8 mouse cellular contexts compared by ENCODE assay signal in genomic region chr17:45433419-45434261, GRCm38 (mm10). TPM values are rescaled to one million over a fixed set of nuclear protein-coding genes. Genes with fewer than 3 reads are reported as not detected.
DNase-seq lines count a peak whose midpoint lies in the region; ATAC-seq and TF ChIP-seq lines count a peak whose summit lies in the region.

TSS of gene Cdc5l (minus strand) at chr17:45433737.

- peak; percentile 94 for TF ChIP-seq POLR2A in lung, adult 2 months (IDR thresholded peaks at IDR 0.05; ENCODE audit: borderline replicate concordance, extremely low read depth, low read depth, low read length)

- ATAC-seq in forebrain, embryonic 15.5 days (replicated peaks), result peak; percentile 96
- ATAC-seq in neutrophil, adult 5-6 weeks (ENCODE audit: extremely low read depth, insufficient number of reproducible peaks, low FRiP score, poor library complexity, severe bottlenecking), result peak; percentile 92

- peak within 1 kb of the TSS; percentile 99 for H3K27ac ChIP-seq in ES-E14 (ENCODE audit: insufficient read depth, low read depth, low read length, poor library complexity, severe bottlenecking)
- H3K27ac ChIP-seq in forebrain, embryonic 15.5 days (replicated peaks), result peak within 1 kb of the TSS; percentile 93

- no peaks in the 10 kb centered on the region; the same call in 1 of the 2 replicates for H3K36me3 ChIP-seq in ES-E14 (ENCODE audit: control insufficient read depth, insufficient read depth, low read length, poor library complexity, severe bottlenecking)
- 0 out of 2 replicates have a peak, but pooled peaks cover 7% of the 10 kb centered on the region for H3K36me3 ChIP-seq in forebrain, embryonic 15.5 days

- peak within 1 kb of the TSS; percentile 86 to 98 for H3K4me3 ChIP-seq in ES-E14 (ENCODE audit: insufficient read depth in 1 of 2, low read depth in 1 of 2, low read length in 2 of 2, poor library complexity in 1 of 2, severe bottlenecking in 1 of 2)
- H3K4me3 ChIP-seq in forebrain, embryonic 15.5 days, result peak within 1 kb of the TSS; percentile 76
- H3K4me3 ChIP-seq in lung, adult 2 months (replicated peaks; ENCODE audit: extremely low read depth, low read depth, low read length), result peak within 1 kb of the TSS; percentile 96

- H3K27me3 ChIP-seq in forebrain, embryonic 15.5 days, result no peaks in the 10 kb centered on the region

- peak; percentile 99 for DNase-seq in ES-E14 (ENCODE audit: low read depth, low spot score)
- peak; percentile 99 for DNase-seq in cerebellum, adult 11-12 months
- DNase-seq in heart, postnatal 25 days (ENCODE audit: low spot score), result peak; percentile 94
- DNase-seq in layer of hippocampus, adult 18-20 months (ENCODE audit: low spot score in 2 of 2), result peak; percentile 92 to 96
- DNase-seq in lung, adult 2 months, result peak; percentile 96
- peak; percentile 82 to 90 for DNase-seq in thymus, adult 18-20 months

- H3K9me3 ChIP-seq in ES-E14 (ENCODE audit: control insufficient read depth, insufficient read depth, low read depth, low read length), result no peaks in the 10 kb centered on the region
- H3K9me3 ChIP-seq in forebrain, embryonic 15.5 days, result no peaks in the 10 kb centered on the region

- H3K4me1 ChIP-seq in ES-E14 (ENCODE audit: control insufficient read depth in 2 of 2, insufficient read depth in 2 of 2, low read length in 2 of 2, poor library complexity in 1 of 2), result peaks cover 3 to 5% of the 10 kb centered on the region in 2 experiments
- peaks cover 29% of the 10 kb centered on the region for H3K4me1 ChIP-seq in forebrain, embryonic 15.5 days
- H3K4me1 ChIP-seq in lung, adult 2 months (ENCODE audit: control insufficient read depth, insufficient read depth, low read length), result peaks cover 8% of the 10 kb centered on the region

- TF ChIP-seq CTCF in lung, adult 2 months (IDR thresholded peaks at IDR 0.05; ENCODE audit: insufficient read depth, low read length), result no peak

- in situ Hi-C loops in ES-E14 (cut with MboI; ENCODE audit: low sequenced_read_pairs in 2 of 2, unreplicated experiment in 2 of 2), result no loop called here

- under 1% methylated on average over 73 of the region's 73 CpGs for whole genome bisulfite sequencing in forebrain, embryonic 15.5 days
- under 1% methylated on average over 73 of the region's 73 CpGs for WGBS in lung, adult 2 months

- peak within 1 kb of the TSS; percentile 100 for H3K9ac ChIP-seq in ES-E14 (ENCODE audit: insufficient read depth, low read depth, low read length, poor library complexity, severe bottlenecking)
- peak within 1 kb of the TSS; percentile 68 for H3K9ac ChIP-seq in forebrain, embryonic 15.5 days (replicated peaks)

- H3K4me2 ChIP-seq in forebrain, embryonic 15.5 days (replicated peaks), result peak within 1 kb of the TSS; percentile 73

- intact Hi-C loops in heart, postnatal 25 days (cut with DNase I), result no loop called here

TF ChIP-seq in ES-E14, 5 proteins besides CTCF, POLR2A, EP300 and RAD21:
- TF ChIP-seq CHD2 (IDR thresholded peaks at IDR 0.05; ENCODE audit: low read depth, low read length) (peak; percentile 100), MAFK (IDR thresholded peaks at IDR 0.05; ENCODE audit: insufficient read depth, low read depth, low read length) (no peak), HCFC1 (IDR thresholded peaks at IDR 0.05; ENCODE audit: borderline replicate concordance, insufficient read depth, low read length) (peak; percentile 48; the same call in 1 of the 2 replicates)

RNA-seq across cellular contexts. Expression of gene Cdc5l, which starts in this region (rescaled TPM):
- 116 and 125 TPM in 2 replicates for total RNA-seq in ES-E14 (2012; rRNA removed)
- 69.5 and 74.5 TPM in 2 replicates for polyA plus RNA-seq in forebrain, embryonic 15.5 days (2015; fragmentation: Nextera tagmentation; extraction: Ambion mirVana)
- total RNA-seq in heart, postnatal 25 days (2021), result 10 to 100 TPM; 36.7 to 42.8 TPM
- 10 to 100 TPM; 58.7 TPM for total RNA-seq in layer of hippocampus, adult 18-20 months (2021)
- polyA plus RNA-seq in lung, adult 2 months (2012; rRNA removed), result 5.1 and 7.9 TPM in 2 replicates
- total RNA-seq in neutrophil, adult 5-6 weeks (2017), result 119 and 125 TPM in 2 replicates

Comparison
In these comparisons a context has a peak if more than half of its experiments do, and no peak if none do; other contexts are left out.
1. Peak in every context shown above with its lines: DNase-seq, ATAC-seq, H3K4me3 ChIP-seq and H3K27ac ChIP-seq.